Mouse (Mus musculus): Measurements from ENCODE around the gene Lifr.

The Lifr gene

GRCm38 (mm10) chr15:7090211-7090765, at the start of gene Lifr:
Gene Lifr, plus strand, starts transcription at chr15:7090614.
- no peak for DNase-seq (ENCODE audit: extremely low read depth, low read depth)

- peak; percentile 73 for DNase-seq (ENCODE audit: extremely low read depth, low read depth)
Measured at GRCm38 (mm10) chr15:7044081-7044749, 46.2 kb upstream of the Lifr start.

- no peak for DNase-seq (ENCODE audit: extremely low read depth, low read depth)
Measured at GRCm38 (mm10) chr15:7045056-7045455, 45.4 kb upstream of the Lifr start.

GRCm38 (mm10) chr15:7047931-7048330, 42.5 kb upstream of the Lifr start:
- no peak for DNase-seq (ENCODE audit: extremely low read depth, low read depth)

- peak; percentile 26 for DNase-seq (ENCODE audit: extremely low read depth, low read depth)
Measured at GRCm38 (mm10) chr15:7048916-7049315, 41.5 kb upstream of the Lifr start.

DNA sequence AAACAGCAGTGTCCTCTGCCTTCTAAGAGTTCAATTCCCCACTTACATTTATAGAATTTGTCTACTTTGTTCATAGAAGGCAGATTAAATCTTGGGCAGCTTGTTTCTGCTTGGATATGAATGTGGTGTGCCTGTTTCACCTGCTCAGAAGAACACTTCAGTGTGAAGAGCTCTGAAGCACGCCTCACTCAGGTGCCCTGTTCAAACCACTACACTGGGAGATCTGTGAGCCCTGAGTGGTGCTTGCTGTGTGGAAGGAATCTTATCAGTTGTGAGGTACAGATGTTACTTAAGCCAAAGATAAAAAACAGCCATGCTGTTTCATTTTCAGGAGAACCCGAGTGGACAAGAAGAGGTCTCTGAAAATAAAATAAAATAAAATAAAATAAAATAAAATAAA, 38.7 kb upstream of the Lifr start:
- DNase-seq (ENCODE audit: extremely low read depth, low read depth) = no peak

DNA sequence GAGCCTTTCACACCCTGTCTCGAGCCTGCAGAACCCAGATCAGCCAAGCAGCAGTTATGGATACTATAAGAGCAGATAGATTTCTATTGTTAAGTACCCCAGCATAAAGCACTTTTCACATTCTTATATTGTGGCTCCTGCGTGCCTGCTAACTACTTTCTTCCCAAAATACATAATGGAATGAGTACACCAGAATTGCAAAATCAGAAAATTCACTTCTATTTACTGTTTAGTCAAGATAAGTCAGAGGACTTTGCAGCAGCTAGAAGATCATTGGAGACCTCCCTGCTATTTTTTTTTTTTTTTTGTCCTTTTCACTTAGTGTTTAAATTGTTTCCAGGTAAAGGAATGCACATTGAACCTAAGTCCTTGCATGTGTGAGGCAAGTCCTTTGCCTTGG, 38.3 kb upstream of the Lifr start:
- no peak for DNase-seq (ENCODE audit: extremely low read depth, low read depth)

DNA sequence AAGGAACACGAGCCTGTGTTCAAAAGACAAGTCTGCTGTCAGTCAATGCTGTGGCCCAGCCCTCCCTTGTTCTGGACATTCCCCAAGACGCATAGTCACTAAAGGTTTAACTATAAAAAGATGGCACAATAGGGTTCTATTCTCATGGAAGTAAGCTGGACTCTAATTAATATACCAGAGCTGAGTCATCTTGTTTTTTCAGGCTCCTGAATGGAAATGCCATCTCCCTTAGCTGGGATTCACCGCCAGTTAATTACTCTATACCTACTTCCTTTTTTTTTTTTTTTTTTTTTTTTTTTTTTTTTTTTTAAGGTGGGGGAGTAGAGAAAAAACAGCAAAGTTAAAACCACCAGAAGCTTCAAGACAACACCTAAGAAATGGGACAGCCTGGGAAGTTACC, 33.6 kb upstream of the Lifr start:
- no peak for DNase-seq (ENCODE audit: extremely low read depth, low read depth)

GRCm38 (mm10) chr15:7060522-7060921, 29.9 kb upstream of the Lifr start:
- DNase-seq (ENCODE audit: extremely low read depth, low read depth) = no peak

GRCm38 (mm10) chr15:7061995-7062697, 28.3 kb upstream of the Lifr start:
- no peak for DNase-seq (ENCODE audit: extremely low read depth, low read depth)

DNA sequence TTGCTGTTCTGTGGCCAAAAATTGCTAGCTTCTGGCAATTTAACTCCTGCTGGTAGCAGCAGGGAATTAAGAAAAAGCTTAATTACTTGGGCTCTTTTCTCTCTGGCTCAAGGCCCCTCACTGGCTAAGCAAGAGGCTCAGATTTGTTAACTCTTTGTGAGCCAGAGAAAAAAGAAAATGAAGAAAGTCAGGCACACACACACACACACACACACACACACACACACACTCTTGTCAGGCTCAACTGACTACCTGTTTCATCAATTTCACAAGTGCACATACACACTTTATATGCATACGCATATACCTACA, 27.8 kb upstream of the Lifr start:
- DNase-seq (ENCODE audit: extremely low read depth, low read depth) = no peak

DNA sequence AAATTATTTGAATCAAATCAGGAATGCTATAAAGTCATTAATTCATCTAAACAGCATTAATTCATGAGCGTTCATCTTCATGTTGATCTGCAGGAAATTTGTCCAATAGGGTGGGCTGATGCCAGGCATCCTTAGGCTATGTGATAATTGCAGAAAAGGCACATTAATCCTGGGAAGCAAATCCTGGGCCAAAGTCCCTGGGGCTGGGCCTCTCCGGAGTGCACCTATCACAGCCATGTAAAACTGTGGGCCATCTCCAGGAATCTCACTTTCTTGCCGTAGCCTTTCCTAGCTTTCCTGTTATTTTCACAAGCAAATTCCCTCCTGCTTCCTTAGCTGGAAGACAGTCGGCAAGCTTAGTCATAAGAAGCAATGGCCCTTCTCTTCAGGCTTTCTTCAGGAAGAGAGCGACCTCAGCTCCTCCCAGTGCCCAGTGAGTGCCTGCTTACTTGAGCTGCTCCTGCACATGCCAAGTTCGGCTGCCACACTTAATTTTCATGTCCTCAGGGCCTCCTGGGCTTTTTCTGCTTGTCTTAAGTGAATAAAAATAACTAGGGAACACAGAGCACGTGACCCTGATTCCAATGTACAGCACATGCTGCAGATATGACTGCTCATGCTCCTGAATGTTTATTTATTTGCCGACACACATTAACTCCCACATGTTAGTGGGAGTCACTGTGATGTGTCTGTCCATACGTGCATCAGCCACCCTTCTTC, 26.7 kb upstream of the Lifr start:
- DNase-seq (ENCODE audit: extremely low read depth, low read depth) = no peak

- no peak for DNase-seq (ENCODE audit: extremely low read depth, low read depth)
Measured at GRCm38 (mm10) chr15:7064992-7065523, 25.4 kb upstream of the Lifr start.

GRCm38 (mm10) chr15:7065624-7066023, 24.8 kb upstream of the Lifr start:
- DNase-seq (ENCODE audit: extremely low read depth, low read depth) = no peak

DNA sequence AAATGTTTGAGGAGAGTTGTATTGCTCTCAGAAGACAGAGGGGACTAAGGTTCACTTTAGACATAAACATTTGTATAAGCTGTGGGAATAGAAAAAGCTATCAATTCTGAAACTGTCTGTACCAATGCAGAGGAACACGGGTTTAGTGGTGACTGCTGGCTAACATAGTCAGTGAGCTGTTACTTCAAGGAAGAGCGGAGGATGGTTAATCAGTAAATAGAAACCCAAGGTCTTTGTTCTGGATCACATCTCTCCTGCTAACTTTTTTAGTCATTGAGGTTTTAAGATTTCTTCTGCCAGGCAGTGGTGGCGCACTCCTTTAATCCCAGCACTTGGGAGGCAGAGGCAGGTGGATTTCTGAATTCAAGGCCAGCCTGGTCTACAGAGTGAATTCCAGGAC, 23.7 kb upstream of the Lifr start:
- no peak for DNase-seq (ENCODE audit: extremely low read depth, low read depth)

GRCm38 (mm10) chr15:7069374-7069773, 21.0 kb upstream of the Lifr start:
- no peak for DNase-seq (ENCODE audit: extremely low read depth, low read depth)

DNA sequence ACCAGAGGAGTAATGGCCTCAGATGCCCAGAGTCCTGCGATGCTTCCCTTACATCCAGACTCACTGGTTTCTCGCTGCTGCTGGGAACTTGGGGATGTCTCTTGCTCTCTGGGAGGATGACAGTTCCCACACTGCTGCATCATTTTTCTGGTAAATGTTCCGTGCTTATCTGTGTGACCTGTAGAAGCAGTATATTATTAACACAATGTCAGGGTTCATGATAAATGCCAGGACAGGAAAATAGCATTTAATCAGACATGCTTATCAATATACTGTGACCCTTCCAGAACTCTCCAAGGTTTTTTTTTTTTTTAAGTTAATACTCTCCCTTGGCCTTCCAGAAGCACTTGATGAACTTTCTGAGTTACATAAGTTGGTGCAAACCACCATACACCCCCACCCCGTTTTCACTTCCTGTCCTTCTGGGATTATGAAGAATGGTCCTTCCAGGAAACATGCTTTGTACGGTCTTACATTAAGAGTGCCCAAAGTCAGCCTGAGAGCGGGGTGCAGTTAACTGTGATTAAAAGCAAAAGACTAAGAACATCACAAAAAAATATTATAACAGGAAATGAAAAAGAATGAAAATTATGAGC, 20.1 kb upstream of the Lifr start:
- DNase-seq (ENCODE audit: extremely low read depth, low read depth) = no peak

- no peak for DNase-seq (ENCODE audit: extremely low read depth, low read depth)
Measured at GRCm38 (mm10) chr15:7073269-7073668, 17.1 kb upstream of the Lifr start.

DNA sequence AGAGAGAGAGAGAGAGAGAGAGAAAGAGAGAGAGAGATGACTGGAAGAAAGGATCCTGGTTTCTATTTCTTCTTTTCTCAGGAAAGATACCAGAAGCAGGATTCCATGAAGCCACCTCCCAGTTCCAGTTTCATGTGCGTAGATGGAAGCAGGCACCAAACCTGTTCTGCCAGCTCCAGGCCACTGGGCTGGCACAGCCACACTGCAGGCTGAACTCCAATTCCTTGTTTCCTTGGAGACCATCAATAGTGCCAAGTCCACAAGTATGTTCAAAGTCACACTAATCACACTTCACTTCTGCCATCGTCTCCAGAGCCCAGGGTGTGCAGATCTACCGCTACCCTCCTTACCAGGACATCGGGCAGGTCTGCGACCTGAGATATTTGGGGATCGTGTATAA, 15.2 kb upstream of the Lifr start:
- DNase-seq (ENCODE audit: extremely low read depth, low read depth) = no peak

GRCm38 (mm10) chr15:7078356-7078755, 12.1 kb upstream of the Lifr start:
- no peak for DNase-seq (ENCODE audit: extremely low read depth, low read depth)

GRCm38 (mm10) chr15:7079631-7080337, 10.6 kb upstream of the Lifr start:
- no peak for DNase-seq (ENCODE audit: extremely low read depth, low read depth)
